14 mouse cellular contexts compared by ENCODE assay signal in the genomic region with DNA sequence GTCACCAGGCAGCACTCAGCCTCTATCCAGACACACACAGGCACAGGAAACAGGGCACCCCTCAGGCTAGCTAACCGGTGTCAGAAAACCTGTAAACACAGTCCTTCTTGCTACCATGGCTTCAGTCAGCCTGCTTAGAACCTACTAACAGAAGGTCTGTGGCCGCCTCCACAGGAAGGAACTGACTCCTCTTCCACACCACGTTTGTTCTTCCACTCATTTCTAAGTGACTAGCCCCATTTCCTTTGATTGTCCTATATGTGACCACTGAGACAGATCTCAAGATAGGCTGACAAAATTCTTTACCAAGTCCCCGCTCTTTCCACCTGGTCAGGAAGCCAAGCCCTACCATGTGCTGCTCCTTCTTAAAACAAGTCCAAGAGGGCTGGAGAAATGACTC. TPM values are rescaled to one million over a fixed set of nuclear protein-coding genes. Genes with fewer than 3 reads are reported as not detected.
DNase-seq lines count a peak whose midpoint lies in the region; ATAC-seq and TF ChIP-seq lines count a peak whose summit lies in the region.
"Had no signal": no experiment of that assay in that cellular context is flagged by ENCODE, and none has a peak within 500 bp of the region (broad histone marks: within the 10 kb centered on the region; RNA-seq: fewer than 3 reads in every experiment).

No protein-coding gene starts in this region.

- no peak overlapping the region for H3K4me3 ChIP-seq in heart, embryonic 16.5 days (ENCODE audit: low read length)
- no peak overlapping the region for H3K4me3 ChIP-seq in intestine, embryonic 15.5 days (replicated peaks)
- no peak overlapping the region for H3K4me3 ChIP-seq in gastrocnemius, adult 2 months
- H3K4me3 ChIP-seq: left cerebral cortex, adult 2 months; limb, embryonic 15.5 days; midbrain, embryonic 12.5 days; stomach, embryonic 15.5 days had no signal

- H3K4me1 ChIP-seq in heart, embryonic 16.5 days (ENCODE audit: control insufficient read depth, insufficient read depth, low read length): peaks cover 68% of the 10 kb centered on the region
- H3K4me1 ChIP-seq in intestine, embryonic 15.5 days (replicated peaks): peaks cover 77% of the 10 kb centered on the region

- 43% methylated on average over 4 of the region's 4 CpGs for WGBS in heart, embryonic 16.5 days
- WGBS in intestine, embryonic 15.5 days: 66% methylated on average over 4 of the region's 4 CpGs

- no peak for ATAC-seq in heart, embryonic 16.5 days (replicated peaks; ENCODE audit: extremely low read depth, insufficient read depth, low FRiP score)
- no peak for ATAC-seq in intestine, embryonic 15.5 days

- H3K4me2 ChIP-seq in heart, embryonic 16.5 days (ENCODE audit: low read depth, low read length): no peak overlapping the region
- H3K4me2 ChIP-seq in intestine, embryonic 15.5 days (replicated peaks): 0 out of 2 replicates have a peak overlapping the region, but pooled peaks have one; percentile 3
- H3K4me2 ChIP-seq: limb, embryonic 15.5 days; midbrain, embryonic 12.5 days; stomach, embryonic 15.5 days had no signal

- H3K9ac ChIP-seq in heart, embryonic 16.5 days (ENCODE audit: low read length): no peak overlapping the region
- H3K9ac ChIP-seq in intestine, embryonic 15.5 days: no peak overlapping the region
- H3K9ac ChIP-seq: limb, embryonic 15.5 days; midbrain, embryonic 12.5 days; stomach, embryonic 15.5 days had no signal

- intact Hi-C loops in gastrocnemius, adult 2 months (cut with DNase I): no loop called here

- DNase-seq in heart, postnatal 4 days: no peak
- peak; percentile 44 for DNase-seq in thymus, postnatal 0 days (ENCODE audit: low spot score)
- no peak for DNase-seq in thymus, postnatal 36 days
- DNase-seq in gastrocnemius, adult 2 months: no peak
- no peak for DNase-seq in right cerebral cortex, adult 2 months (ENCODE audit: low spot score in 2 of 2)
- DNase-seq: cerebellum, adult 9-11 months; kidney, postnatal 10 days; right cerebral cortex, adult 18-20 months had no signal

- TF ChIP-seq CTCF in gastrocnemius, adult 2 months (IDR thresholded peaks at IDR 0.05): no peak

- H3K27ac ChIP-seq in heart, embryonic 16.5 days (ENCODE audit: low read length): peak overlapping the region; percentile 73
- H3K27ac ChIP-seq in intestine, embryonic 15.5 days: peak overlapping the region; percentile 33; the same call in 1 of the 2 replicates
- no peak overlapping the region for H3K27ac ChIP-seq in gastrocnemius, adult 2 months
- H3K27ac ChIP-seq: left cerebral cortex, adult 2 months; limb, embryonic 15.5 days; midbrain, embryonic 12.5 days; stomach, embryonic 15.5 days had no signal

- no peaks in the 10 kb centered on the region for H3K27me3 ChIP-seq in heart, embryonic 16.5 days (ENCODE audit: control insufficient read depth, insufficient read depth, low read length)
- H3K27me3 ChIP-seq in intestine, embryonic 15.5 days (replicated peaks): no peaks in the 10 kb centered on the region
- H3K27me3 ChIP-seq: limb, embryonic 15.5 days; midbrain, embryonic 12.5 days; stomach, embryonic 15.5 days had no signal

- no peaks in the 10 kb centered on the region for H3K9me3 ChIP-seq in heart, embryonic 16.5 days (replicated peaks; ENCODE audit: control insufficient read depth, low read length)
- no peaks in the 10 kb centered on the region for H3K9me3 ChIP-seq in intestine, embryonic 15.5 days
- H3K9me3 ChIP-seq: limb, embryonic 15.5 days; midbrain, embryonic 12.5 days; stomach, embryonic 15.5 days had no signal

- no peaks in the 10 kb centered on the region for H3K36me3 ChIP-seq in heart, embryonic 16.5 days (ENCODE audit: control insufficient read depth, insufficient read depth)
- no peaks in the 10 kb centered on the region for H3K36me3 ChIP-seq in intestine, embryonic 15.5 days
- H3K36me3 ChIP-seq: stomach, embryonic 15.5 days had no signal

RNA-seq across cellular contexts. Expression of gene Tet3, which starts 10.0 kb away (rescaled TPM):
- 29.0 and 29.3 TPM in 2 replicates for polyA plus RNA-seq in heart, embryonic 16.5 days (2015; fragmentation: Nextera tagmentation; extraction: Ambion mirVana)
- total RNA-seq in heart, postnatal 4 days (2021): 10 to 100 TPM; 51.7 to 56.7 TPM
- polyA plus RNA-seq in thymus, postnatal 0 days (2015; fragmentation: Nextera tagmentation; extraction: Ambion mirVana): 19.7 and 24.1 TPM in 2 replicates
- 41.8 and 42.8 TPM in 2 replicates for polyA plus RNA-seq in intestine, embryonic 15.5 days (2015; fragmentation: Nextera tagmentation; extraction: Ambion mirVana)
- total RNA-seq in gastrocnemius, adult 2 months (2021): 10 to 100 TPM; 16.4 to 18.0 TPM

RNA-seq across cellular contexts. Expression of gene Dguok, which starts 57.9 kb away (rescaled TPM):
- 57.6 and 58.2 TPM in 2 replicates for polyA plus RNA-seq in heart, embryonic 16.5 days (2015; fragmentation: Nextera tagmentation; extraction: Ambion mirVana)
- total RNA-seq in heart, postnatal 4 days (2021): 10 to 100 TPM; 24.4 to 25.6 TPM
- 71.6 and 81.6 TPM in 2 replicates for polyA plus RNA-seq in thymus, postnatal 0 days (2015; fragmentation: Nextera tagmentation; extraction: Ambion mirVana)
- polyA plus RNA-seq in intestine, embryonic 15.5 days (2015; fragmentation: Nextera tagmentation; extraction: Ambion mirVana): 68.8 and 73.3 TPM in 2 replicates
- total RNA-seq in gastrocnemius, adult 2 months (2021): 10 to 100 TPM; 17.8 to 20.6 TPM
